Mouse (Mus musculus) splenic B cell, adult 2 months (primary cell): Measurements from ENCODE around the gene Gm47289.

Experiments
- DNase-seq: peaks from one replicate; pipeline ENCODE4 v3.0.0-alpha.2; 2011; ENCODE audit warnings: low read depth, low spot score
- H3K27me3 ChIP-seq: 2 replicates; pipeline ENCODE4 v1.6.1; 2012; ENCODE audit warnings: mild to moderate bottlenecking, low read length, moderate library complexity, mixed read lengths; ENCODE audit not compliant: control insufficient read depth, poor library complexity, insufficient read depth, severe bottlenecking
- H3K36me3 ChIP-seq: 2 replicates; pipeline ENCODE4 v1.6.1; 2012; ENCODE audit warnings: mild to moderate bottlenecking, low read length, moderate library complexity, mixed read lengths; ENCODE audit not compliant: control insufficient read depth, poor library complexity, insufficient read depth, severe bottlenecking

The Gm47289 gene

DNA sequence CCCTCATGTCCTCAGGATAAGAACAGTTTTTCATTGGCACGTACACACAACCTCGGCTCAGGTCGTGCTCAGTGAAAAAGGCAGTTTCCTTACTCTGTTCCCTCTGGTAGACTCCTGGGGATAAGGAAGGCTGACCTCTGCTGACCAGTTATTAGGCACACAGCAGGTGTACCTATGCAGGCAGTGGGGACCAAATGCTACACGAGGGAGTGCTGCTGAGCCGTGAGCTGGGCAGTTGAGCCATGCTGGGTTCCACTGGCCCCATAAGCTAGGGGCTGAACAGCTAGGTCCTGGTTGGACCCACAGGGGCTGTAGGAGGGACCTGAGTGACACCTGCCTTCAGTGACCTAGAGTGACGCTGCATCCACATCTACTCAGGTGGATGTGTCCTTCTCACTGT, 13.3 kb upstream of the Gm47289 start:
- DNase-seq, result no peak
- Histone ChIP-seq H3K27me3 (no peaks in the 10 kb centered on the region), H3K36me3 (no peaks in the 10 kb centered on the region)

DNA sequence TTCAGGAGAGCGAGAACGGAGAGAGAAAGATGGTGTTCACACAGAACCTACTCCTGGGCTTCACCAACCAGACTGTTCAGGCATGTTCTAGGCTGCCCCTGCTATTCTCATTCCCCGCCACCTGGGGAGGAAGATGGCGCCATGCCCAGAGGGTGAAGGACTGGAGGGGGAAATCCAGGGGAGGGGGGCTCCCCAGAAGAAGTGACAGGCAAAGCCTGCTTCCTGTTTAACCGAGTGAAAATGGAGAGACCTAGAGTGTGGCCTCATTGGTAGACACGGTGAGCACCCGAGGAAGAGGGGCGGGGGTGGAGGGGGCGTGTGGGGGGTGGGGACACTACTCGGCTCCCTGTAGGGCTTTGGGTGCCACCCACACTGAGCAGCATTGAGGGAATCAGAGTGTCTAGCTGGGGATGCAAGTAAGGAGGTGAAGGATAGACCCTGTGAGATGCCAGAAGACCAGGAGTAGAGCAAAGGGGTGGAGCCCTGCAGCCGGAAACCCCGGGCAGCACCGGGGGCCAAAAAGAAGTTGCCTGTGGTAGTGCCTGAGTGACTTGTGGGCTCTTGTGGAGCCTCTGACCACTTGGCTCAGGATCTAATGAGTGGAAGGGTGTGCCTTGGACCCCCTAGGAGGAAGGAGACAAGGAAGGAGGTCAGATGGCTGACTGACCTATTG, 12.7 kb upstream of the Gm47289 start:
- DNase-seq, result no peak
- no peaks in the 10 kb centered on the region for H3K36me3 ChIP-seq
- no peaks in the 10 kb centered on the region for H3K27me3 ChIP-seq

DNA sequence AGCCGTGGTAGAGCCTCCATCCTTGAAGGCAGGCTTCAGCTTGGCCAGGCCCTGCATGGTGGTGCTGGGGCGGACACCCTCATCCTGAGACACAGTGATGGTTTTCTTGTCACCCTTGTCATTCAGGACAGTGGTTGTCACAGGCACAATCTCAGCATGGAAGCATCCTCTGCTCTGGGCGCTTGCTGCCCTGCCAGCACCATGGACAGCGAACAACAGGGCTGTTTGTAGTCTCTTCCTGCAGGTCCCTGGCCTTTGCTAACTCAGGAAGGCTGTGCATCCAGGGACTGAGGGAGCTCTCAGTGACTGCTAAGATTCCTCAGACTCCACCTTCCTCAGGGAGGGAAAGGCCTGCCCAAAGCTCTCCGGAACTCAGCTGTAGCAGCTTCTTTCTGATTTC, 9.4 kb upstream of the Gm47289 start:
- DNase-seq, result peak; percentile 10
- no peaks in the 10 kb centered on the region for H3K36me3 ChIP-seq
- H3K27me3 ChIP-seq, result no peaks in the 10 kb centered on the region

DNA sequence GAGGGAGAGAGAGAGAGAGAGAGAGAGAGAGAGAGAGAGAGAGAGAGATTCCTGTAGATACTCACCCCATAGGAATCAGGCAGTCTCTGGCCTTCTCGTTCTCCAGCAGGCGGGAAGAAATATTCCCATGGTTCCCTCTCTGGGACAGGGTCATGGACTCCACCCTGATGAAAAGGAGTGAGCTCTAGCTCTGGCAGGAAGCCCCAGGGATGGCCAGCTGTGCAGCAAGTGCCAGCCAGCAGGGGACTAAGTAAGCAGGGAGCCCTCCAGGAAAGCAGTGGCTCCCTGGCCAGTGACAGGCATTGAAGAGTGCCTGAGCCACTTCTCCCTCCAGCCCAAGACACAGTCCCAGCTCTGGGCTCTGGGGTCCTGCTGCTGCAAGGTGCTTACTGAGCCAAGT, 7.2 kb upstream of the Gm47289 start:
- no peaks in the 10 kb centered on the region for H3K27me3 ChIP-seq
- H3K36me3 ChIP-seq, result no peaks in the 10 kb centered on the region
- DNase-seq, result no peak

DNA sequence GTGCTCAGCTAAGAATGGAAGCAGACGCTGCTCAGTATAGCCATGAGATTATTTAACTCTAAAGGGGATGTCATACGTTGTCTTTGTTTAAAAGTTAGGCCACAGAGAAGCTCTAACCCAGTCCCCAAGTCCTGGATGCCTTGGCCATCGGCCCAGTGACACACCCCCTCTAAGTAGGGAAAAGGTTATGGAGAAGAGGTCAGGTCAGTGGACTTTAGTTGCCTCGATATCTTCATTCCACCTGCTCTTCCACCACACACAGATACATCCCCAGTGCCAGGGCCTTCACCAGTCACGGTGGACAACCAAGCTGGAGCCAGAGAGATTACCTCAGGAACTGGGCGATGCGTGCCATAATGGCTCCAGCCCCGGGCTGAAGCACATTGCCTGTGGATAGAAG, 3.5 kb upstream of the Gm47289 start:
- Histone ChIP-seq H3K27me3 (no peaks in the 10 kb centered on the region), H3K36me3 (no peaks in the 10 kb centered on the region)
- DNase-seq, result no peak

GRCm38 (mm10) chr9:119155826-119156225, 3.1 kb upstream of the Gm47289 start:
- H3K36me3 ChIP-seq, result no peaks in the 10 kb centered on the region
- DNase-seq, result no peak
- no peaks in the 10 kb centered on the region for H3K27me3 ChIP-seq

- peak; percentile 34 for DNase-seq
- Histone ChIP-seq H3K36me3 (no peaks in the 10 kb centered on the region), H3K27me3 (no peaks in the 10 kb centered on the region)
Measured at GRCm38 (mm10) chr9:119156278-119157201, 2.4 kb upstream of the Gm47289 start, which contains the start of gene Acaa1b. Gene Acaa1b (minus strand): TSS chr9:119157093.

- Histone ChIP-seq H3K27me3 (no peaks in the 10 kb centered on the region), H3K36me3 (no peaks in the 10 kb centered on the region)
- DNase-seq, result no peak
Measured at GRCm38 (mm10) chr9:119160689-119161088, 1.7 kb downstream of the Gm47289 start.

DNA sequence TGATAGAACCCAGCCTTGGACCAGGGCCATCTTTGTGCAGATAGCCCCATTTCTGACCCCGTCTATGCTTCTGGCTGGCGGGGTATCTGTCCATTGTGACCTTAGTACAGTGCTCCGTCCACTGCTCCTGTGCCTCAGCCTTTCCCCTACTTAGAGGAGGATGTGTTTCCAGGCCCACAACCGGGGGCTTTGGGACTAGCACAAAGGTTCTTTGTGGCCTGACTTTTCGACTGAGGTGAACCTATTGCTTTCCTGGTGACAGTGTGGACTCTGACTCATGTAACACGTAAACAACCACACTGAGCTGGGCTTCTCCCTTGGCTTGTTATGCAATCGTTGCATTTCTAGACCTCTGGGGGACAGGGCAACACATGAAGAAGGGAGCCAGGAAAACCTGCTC, 5.8 kb downstream of the Gm47289 start:
- H3K36me3 ChIP-seq, result no peaks in the 10 kb centered on the region
- DNase-seq, result no peak
- no peaks in the 10 kb centered on the region for H3K27me3 ChIP-seq

DNA sequence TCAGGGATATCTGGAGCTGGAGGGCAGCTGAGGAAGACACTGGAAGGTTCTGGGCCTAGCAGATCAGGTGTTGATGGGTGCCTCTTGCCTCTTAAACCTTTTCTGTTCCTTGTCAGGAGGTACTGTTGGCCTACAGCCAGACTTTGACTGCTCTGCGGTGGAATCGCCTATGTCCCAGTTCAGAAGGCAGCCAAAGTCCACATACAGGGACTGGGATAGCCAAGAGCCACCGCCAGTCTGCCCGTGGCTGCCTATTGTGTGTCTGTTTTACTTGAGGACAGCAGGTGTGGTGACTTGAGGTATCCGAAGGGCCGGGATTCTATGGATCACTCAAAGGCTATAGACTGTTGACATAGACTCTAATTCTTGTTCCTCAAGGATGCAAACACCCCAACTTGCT, 6.6 kb downstream of the Gm47289 start:
- Histone ChIP-seq H3K36me3 (no peaks in the 10 kb centered on the region), H3K27me3 (no peaks in the 10 kb centered on the region)
- DNase-seq, result no peak

- Histone ChIP-seq H3K27me3 (no peaks in the 10 kb centered on the region), H3K36me3 (no peaks in the 10 kb centered on the region)
- DNase-seq, result no peak
Measured at GRCm38 (mm10) chr9:119167608-119168007, 8.6 kb downstream of the Gm47289 start.

DNA sequence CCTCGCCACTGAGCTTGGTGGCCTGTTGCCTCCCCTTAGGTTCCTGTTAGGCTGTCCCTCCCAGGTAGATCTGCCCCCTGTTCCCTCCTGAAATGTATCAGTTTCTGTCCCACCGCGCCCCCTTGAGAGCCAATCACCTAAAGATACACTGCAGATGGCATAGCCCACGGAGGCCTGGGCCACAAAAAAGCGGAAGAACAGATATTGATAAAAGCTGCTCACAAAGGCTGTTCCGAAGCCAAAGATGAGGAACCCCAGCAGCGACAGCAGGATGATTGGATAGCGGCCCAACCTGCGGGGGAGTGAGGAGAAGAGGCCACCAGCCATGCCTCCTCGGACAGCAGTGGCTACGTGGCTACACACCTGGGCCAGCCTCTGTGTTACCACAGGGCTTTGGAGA, 20.3 kb downstream of the Gm47289 start:
- Histone ChIP-seq H3K27me3 (no peaks in the 10 kb centered on the region), H3K36me3 (no peaks in the 10 kb centered on the region)
- no peak for DNase-seq

DNA sequence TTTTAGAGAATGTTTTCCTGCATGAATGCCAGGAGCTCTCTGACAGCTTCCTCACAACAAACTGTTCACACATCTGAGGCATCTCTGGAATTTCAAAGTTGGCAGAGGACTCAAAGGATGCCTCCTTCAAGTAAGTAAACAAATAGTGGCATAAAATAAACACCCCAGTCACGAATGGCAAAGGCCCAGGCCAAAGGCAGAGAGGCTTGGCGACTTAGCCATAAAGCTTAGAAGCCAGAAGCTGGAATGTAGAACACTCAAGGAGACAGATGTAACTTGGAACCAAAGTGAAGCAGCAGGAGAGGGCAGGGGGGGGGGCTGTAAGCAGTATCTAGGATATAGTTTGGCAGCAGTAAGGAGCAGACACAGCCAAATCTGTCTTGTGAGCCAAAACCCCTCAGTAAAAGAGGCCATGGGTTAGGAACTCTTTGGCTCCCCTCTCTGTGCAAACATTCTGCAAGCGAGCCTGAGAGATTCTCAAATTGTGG, 22.3 kb downstream of the Gm47289 start:
- no peak for DNase-seq
- Histone ChIP-seq H3K27me3 (no peaks in the 10 kb centered on the region), H3K36me3 (no peaks in the 10 kb centered on the region)

DNA sequence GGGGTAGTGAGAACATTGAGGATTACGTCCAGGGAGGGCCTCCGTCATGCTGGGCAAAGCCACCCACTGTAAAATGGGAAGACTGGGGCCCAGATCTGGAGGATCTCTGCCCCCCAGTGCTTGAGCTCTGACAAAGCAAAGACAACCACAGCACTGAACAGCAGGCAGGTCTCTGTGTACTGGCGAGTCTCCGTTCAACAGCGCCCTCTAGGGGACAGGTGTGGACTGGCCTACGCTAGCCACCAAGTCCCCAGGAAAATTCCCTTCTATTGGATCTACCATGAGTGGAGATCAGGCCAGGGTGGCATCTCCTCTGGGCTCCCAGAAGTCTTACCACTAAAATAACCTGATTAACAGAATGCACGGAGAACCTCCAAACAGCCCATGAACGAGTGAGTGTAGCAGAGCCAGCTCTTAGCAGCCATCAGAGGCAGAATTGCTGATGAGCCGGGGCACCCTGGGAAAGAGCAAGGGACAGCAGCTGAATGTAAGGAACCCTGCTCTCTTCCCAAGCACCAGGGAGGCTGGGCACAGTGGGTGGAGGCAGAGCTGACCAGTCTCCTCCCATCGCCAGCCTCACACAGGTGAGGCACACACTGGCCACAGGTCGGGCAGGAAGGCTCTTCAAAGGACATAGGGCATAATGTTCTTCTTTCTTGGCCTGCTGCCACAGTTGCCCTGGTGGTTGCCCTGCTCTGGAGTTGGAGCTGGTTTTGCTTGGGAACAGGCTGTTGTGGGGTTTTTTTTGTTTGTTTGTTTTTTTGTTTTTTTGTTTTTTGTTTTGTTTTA, 33.4 kb downstream of the Gm47289 start:
- DNase-seq, result peak; percentile 21
- Histone ChIP-seq H3K27me3 (no peaks in the 10 kb centered on the region), H3K36me3 (no peaks in the 10 kb centered on the region)
